Mouse (Mus musculus) CD4-positive, CD25-positive, alpha-beta regulatory T cell, adult 2 months (primary cell): ENCODE results near the gene Poll.
A peak's percentile ranks its signal among the peaks of the same experiment; 100 is the strongest.

ENCODE experiments used
- DNase-seq: peaks from one replicate; pipeline ENCODE4 v3.0.0-alpha.2; 2012; ENCODE audit warnings: low read depth, low spot score

Poll gene

DNA sequence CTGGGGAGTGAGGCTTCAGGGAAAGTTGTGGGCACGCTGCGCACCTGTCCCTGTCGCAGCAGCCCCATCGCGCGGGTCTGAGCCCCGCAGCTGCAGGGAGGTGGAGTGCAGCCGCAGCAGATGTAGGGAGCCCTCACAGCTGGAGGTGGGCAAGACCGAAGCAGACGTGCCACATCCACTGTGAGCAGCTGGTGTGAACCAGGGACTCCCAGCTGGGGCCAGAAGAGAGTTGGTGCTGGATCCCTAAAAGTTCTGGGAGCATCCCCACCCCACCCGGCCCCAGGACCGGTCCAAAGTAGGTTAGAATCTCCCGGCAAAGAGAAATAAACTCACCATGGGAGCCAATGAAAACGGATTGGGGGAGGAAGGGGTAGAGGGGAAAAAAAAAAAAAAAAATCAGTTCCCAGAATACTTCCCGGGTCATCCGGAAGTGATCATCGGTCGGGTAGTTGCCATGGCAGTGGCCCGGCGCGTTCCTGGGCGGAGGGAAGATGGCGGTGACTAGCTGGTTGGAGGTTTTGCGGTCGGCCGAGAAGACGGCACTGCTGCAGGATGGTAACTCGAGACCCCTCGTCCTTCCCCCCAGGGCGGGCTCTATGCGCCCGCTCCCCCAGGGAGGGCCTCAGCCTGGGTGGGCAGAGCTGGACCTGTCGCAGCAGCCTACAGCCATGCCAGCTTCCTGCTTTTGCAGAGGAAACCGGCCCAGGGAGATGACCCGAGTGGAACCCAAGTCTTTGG lies at the start of gene Poll, which contains the start of gene Gm17018:
Gene Poll, minus strand, starts transcription at position 379 of the 738 bp plus-strand sequence.
Gene Gm17018, plus strand, starts transcription at position 463 of the 738 bp plus-strand sequence.
- peak; percentile 87 for DNase-seq

DNA sequence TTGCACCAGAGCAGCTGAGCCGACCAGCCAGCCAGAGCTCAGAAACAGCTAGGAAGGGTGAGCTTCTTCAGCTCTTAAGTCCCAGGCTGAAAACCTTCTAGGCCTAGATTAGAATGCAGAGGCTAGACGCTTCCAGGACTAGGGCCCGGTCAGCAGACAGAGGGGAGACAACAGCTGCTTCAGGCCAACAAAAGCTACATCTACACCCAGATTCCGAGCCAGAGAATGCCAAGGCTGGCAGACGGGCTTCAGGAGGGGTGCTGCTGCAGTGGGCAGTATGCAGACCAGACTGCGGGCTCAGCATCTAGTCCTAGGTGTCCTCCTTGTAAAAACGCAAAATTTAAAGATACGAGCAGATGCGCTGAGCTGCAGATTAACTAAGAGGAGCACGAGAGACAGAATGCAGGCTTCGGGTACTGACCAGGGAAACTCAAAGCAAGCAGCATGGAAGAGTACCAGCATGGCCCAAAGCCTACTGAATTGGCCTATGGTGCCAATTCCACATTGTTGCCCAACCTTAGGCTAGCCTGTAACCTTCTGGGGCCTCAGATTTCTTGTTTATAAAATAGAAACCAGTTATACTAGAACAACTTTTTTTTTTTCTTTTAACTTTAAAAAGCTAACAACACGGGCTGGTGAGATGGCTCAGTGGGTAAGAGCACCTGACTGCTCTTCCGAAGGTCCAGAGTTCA lies 48.5 kb upstream of the Poll start:
- DNase-seq: no peak

DNA sequence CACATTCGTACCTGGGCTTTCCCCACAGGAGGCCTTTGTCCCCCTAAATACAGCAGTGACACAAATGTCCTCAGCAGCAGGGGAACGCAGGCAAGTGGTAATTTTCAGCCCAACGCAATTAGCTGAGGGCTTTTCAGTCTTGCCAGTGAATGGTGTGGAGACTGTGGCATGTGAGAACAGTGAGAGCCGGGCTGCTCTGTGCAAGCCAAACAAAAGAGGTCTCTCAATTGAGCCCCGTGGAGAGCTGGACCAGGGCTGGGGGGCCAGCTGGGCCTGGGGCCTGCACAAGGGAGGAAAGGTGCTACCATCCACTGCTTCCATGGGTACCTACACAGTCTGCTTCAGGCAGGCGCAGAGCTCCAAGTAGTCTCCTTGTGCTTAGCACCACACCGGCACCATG lies 47.1 kb upstream of the Poll start:
- DNase-seq: no peak

DNA sequence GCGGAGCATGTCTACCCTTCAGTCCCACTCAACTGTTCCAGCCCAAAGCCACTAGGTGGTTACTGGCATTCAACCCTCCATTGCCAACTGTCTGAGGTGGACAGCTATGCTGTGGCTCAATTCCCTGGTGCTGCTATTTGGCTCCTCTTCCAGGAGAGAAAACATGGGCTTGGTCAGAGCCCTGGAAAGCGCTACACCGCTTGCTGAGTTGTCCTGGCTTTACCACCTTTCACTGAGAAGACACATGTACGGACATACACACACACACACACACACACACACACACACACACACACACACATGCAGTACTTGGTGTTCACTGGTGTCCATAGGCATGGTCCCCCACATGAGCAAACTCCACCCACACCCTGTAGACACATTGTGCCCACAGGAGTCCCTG lies 46.4 kb upstream of the Poll start:
- DNase-seq: no peak

DNA sequence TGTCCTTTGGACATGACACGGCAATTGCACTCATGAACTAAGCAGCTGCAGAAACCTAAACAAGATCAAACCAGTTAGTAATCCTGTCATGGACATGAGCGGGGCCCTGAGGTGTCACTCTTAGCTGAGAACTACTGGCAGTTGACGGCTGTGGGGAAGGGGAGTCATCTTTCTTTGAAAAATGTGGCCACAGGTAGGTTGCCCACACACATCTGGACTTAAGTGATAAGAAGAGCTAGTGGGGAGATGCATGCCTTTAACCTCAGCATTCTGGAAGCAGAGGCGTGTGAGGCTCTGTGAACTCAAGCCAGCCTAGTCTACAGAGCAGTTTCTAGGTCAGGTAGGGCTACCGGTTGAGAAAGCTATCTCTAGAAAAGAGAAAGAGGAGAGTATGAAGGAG lies 42.3 kb upstream of the Poll start:
- no peak for DNase-seq

DNA sequence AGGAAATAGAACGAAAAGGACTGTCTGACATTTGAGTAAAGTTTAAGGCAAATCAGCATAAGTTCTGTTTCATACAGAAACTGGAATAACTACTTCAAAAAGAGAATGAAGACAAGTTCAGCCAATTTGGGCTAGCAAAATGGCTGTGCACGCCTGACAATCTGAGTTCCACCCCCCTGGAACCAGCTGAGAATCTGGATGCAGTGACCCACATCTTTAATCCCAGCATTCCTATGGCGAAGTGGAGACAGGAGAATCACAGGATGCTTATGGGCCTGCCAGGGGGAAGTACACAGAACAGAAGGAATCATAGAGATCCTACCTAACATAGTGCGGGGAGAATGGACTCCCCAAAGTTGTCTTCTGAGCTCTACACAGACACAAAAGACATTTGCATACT lies 36.8 kb upstream of the Poll start:
- no peak for DNase-seq

DNA sequence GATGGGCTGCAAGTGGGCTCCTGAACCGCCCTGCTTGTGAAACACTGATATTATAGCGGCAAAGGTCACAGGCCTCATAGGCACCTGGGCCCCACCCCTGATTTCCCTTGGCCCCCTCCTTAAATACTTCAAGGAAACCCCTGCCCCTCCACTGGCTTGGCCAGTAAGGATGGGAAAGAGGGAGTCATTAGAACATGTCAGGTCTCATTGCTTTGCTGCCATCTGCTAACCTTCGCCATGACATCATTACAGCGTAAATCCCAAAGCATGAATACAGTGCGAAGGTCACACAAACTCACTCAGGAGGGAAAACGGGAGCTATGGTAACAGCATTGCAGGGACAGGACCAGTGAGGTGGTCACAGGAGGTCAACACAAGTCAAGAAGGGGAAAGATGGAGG lies 36.1 kb upstream of the Poll start:
- DNase-seq: no peak

DNA sequence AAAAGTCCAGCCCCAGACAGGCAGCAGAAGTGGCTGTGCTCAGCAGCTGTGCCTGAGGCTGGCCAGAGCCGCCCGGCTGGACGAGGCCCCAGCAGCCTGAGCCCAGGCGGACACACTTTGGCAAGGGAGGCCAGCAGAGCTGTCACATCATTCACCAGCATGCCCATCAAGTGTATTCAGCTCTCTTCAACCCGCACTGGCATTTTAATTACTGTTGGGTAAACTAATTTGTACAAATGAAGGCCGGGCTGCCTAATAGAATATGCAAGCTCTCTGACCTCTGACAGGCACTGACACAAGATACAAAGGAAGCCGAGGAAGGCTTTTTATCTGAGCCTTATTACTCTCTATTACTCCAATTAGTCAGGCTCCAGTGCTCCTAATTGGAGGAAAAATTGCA lies 35.7 kb upstream of the Poll start:
- DNase-seq: no peak

DNA sequence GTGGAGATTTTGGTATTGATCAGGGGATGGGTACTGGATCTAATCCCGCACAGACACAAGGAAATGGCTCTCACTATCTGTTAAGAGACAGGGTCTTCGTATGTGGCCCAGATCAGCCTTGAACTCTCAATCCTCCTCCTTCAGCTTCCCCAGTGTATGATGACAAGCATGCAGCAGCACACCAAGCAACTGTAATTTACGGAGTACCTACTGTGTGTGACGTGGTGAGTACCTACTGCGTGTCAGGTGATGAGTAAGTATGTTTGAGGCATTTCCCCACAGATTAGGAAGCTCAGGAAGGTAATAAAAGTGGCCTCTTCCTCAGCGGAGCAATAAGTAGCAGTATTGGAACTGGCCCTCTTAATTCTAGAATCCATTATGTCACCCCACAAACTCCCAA lies 35.1 kb upstream of the Poll start:
- DNase-seq: no peak

DNA sequence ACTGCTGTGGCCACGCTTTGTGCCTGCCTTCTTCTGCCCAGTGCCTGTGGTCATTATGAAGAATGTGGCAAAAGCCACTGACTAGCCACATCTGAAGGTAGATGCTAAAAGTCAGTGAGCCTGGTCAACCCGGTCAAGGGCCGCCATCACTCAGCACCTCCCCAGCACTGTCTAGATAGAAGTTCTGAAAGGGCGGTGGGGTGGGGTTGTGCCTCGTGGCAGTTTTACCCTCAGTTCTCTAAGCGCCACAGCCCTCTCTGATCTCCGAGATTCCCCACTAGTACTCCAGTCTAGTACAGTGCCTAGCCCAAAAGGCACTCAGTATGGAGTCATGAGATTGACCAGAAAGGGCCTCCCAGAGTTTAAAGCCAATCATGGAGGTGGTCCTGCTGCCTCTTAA lies 33.7 kb upstream of the Poll start:
- no peak for DNase-seq

DNA sequence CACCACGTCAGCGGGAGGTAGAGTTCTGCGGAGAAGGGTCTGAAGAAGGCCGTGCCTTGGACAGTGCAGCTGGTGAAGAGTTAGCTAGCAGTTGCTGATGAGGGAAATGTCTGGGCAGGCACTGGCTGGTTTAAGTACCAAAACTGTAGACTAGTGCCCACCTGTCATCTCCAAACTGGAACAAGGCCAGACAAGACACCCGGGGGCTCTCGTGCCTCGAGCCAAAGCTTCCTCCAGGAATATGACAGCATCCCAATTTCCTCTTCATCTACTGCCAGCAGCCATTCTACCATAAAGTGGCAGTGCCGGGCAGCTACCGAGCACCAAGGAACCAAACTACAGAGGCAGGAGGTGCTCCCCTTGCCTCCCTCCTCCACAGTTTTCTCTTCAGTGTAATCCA lies 32.6 kb upstream of the Poll start:
- no peak for DNase-seq

DNA sequence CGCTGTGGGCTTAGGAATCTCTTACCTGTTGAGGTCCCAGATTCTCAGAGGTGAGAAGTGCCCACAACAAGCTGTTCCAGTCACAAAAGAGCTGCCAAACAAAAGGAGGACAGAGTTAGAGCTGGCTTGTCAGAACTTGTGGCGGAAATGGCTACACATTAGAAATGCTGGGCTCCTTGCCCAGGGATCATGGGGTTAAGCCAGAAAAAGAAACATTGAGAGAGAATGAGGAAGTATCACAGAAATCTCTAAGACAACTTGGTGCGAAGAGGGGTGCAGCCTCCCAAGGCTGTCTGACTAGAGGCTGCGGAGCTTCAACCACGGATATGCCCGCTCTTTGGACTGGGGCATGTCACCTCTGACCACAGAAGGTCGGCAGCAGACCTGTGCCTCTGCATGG lies 31.4 kb upstream of the Poll start:
- no peak for DNase-seq

DNA sequence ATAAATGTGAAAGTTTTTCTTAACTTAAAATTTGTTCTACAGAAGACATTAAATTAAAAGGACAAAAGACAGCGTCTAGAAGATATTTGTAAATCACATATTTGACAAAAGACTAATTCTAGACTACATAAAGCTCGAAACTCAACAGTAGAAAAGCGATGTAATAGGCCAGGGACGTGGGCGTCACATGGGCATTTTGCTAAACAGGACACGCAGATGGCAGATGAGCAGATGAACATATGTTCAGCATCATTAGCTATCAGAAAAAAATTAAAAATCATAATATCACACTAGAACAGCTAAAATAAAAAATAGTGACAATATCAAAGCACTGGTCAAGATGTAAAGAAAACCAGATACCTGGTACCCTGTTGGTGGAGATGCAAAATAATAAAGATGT lies 29.4 kb upstream of the Poll start:
- no peak for DNase-seq

DNA sequence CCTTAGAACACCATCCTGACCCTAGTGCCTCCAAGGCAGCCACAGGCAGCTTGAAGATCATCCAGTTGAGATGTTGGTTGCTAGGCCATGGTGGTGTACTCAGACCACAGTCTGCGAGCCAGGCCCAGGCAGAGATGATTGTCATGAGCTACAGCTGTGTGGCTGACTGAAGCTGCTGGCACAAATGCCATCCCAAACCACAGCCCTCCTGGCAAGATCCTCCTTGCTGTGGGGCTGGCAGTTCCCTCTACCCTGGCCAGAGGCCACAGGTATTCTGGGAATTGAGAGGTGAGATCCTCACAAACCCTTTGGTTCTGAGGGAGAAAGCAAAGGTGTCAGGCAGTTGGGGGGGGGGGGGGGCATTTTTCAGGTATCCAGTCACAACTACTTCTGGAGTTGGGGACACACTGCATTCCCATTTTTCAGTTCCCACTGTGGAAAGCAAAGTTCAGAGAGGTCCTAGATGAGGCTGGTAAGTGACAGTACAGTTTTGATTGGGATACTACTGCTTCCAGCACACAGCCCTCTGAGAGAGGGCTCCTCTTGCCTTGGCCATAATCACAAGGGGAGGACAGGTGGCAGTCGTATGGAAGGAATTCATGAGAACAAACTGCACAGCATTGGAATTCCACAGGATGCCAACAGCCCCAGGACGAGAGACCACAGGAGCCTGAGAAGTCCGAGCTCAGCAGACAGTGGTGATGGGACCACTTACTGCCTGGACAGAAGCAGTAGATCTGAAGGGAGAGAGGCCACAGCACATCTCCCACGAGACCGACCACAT lies 27.4 kb upstream of the Poll start:
- DNase-seq: no peak

DNA sequence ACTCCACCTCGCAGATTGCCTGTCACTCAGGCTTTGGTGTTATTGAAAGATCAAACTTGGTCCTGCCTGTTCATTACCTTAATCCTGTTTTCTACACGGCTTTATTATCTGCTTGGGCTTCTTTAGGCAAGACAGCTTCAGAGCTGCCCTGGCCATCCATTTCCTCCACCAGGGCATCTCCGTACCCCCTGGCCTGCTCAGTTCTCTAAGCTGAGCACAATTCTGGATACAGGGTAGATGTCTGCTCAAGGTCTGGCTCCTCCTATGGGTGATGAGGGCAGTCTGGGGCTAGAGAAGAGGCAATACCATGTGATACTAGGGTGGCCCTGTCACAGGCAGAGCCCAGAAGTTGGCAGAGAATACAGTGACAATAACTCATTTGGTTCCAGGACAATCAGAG lies 26.5 kb upstream of the Poll start:
- DNase-seq: no peak

DNA sequence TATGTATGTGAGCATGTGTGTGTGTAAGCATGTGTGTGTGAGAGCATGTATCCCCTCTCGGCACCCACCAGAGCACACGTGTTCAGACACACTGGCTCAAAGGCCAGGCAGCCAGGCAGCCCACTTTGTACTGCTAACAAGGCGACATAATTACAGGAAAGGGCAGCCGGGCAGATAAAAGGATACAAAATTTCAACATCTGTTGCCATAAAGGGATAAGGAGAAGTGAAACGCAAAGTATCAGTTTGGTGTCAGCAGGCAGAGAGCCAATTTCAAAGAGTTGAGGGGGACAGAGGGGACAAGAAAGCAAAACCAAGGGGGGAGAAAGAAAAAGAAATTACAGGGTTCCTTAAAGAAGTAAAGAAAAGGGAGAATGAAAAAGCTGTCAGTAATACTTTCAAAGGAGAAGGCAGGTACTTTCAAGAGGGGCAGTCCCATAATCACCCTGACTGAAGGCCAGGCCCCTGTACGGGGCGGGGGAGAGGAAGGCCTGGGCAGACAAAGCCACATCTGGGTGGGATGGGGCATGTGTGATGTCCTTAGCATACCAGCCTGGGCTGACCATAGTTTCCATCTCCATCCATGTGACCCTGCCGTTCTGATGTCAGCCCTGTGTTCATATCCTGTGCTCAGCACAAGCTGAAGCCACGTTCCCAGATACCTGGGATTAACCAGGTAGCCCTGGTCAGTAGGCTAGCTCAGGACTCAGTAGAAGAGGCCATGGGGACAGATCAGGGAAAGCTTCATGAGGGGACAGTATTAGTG lies 24.7 kb upstream of the Poll start:
- no peak for DNase-seq

DNA sequence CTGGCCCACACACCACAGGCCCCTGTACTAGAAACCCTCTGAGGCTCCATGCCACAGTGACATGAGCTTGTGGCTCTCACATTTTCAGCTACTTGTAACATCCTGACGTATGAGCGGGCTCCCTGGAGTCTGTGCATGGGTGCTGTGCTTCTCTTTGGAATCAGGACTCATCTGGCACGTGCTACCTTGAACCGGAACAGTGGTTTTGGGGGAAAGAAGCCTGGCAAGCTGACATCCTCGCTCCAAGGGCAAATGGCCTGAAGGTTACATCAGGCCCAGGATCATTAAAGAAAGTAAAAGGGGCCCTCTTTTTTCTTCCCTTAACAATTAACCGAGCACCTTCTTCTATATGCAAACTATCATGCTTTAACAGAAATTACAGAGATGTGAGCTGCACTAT lies 22.8 kb upstream of the Poll start:
- no peak for DNase-seq

DNA sequence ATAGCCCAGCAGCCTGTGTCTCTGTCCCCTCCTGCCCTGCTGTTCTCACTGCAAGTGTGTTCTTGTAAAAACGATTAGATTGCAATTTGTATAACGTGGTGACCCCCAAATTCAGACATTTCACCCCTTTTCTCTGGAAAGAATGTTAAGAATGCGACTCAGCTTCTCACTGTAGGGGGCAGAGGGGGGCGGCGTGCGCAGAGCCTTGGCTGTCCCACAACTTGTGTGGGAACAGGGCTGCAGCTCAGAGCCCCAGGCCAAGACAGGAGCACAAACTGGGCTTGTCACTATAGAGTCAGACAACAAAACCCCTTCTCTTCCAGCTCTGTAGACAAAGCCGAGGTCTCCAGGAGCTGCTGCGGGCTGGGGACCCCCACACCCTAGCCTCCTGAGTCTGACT lies 21.8 kb upstream of the Poll start:
- no peak for DNase-seq

DNA sequence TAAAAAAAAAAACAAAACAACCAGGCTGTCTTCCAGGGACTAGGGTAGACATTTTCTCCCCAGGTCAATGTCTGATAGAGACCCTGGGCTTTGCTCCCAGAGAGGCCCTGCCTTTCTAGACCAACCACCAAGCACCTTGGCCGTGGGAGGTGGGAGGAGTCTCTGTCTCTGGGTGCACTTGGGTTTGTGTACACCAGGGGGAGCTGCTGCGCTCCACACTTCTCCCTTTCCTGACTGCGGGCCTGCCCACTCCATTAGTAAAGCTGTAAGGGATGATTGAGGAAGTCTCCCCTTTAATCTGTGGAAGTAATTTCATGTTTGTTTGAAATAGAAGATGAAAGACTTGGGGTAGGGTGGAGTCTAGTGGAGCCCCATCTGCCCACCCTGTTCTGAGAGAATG lies 20.9 kb upstream of the Poll start:
- peak; percentile 69 for DNase-seq

DNA sequence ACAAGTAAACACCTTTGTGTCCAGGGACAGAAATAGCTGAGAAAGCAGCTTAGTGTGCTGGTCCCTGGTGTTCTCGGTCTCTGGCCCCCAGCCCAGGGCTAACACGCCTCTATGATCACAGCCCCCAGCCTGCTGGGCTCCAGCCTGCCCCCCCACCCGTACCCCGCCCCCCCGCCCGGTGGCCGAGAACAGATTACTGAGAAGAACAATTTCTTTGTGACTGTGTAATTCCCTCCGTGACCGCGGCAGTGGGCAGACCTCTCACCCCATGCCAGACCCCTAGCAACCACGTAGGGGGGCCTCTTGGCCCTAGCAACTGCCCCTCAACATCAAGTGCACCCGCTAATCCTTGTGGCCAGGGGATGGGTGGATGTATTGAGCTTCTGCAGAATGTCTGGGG lies 19.9 kb upstream of the Poll start:
- DNase-seq: no peak

DNA sequence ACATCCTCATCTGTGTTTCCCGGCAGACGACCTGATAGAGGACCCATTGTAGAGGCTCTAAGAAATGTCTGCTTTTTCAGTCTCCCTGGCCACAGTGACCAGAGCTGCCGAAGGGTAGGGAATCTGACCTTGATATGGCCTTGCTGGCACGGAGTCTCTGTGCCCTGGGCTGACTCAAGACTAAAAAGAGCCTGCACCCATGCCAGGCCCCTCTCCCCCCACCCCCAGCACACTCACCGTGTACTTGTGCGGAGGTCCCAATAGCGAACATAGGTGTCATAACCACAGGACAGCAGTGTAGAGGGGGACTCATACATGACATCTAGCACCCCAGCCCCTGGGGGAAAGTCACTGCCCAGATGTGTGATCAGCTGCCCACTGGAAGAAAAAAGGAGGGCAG lies 19.1 kb upstream of the Poll start:
- no peak for DNase-seq

DNA sequence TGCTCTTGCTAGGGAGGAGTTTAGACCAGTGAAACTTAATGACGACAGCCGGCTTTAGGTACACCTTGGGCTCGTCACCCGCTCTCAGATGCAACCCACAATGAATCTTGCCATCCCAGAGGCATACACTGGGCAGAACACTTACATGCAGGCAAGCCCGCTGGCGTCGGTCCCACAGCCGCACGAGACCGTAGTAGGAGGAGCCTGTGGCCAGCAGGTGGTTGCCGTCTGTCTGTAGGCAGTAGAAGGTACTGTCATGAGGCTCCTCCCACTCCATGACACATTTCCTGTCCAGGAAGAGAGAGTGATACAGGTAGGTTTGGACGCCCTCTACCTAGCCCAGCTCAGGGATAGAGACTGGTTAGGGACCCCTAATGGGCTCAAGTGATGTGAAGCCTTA lies 18.6 kb upstream of the Poll start:
- DNase-seq: peak; percentile 70
